Mouse (Mus musculus) liver, embryonic 15.5 days (tissue): Measurements from ENCODE around the gene 4930503B20Rik. TPM values are rescaled to one million over a fixed set of nuclear protein-coding genes. Genes with fewer than 3 reads are reported as not detected.

Experiments
- ATAC-seq: fragments of 200-750 bp; cut with Nextera tagmentation; 2 replicates; pipeline ENCODE4 v1.8.0; 2017; ENCODE audit warnings: moderate number of reproducible peaks, mild to moderate bottlenecking, moderate library complexity; ENCODE audit not compliant: insufficient read depth
- H3K27ac ChIP-seq: fragments of 300-500 bp; sonication (generic); replicated peaks from 2 replicates; pipeline ENCODE4 v1.5.1; 2015; ENCODE audit warnings: mild to moderate bottlenecking, inconsistent platforms
- H3K27me3 ChIP-seq: fragments of 300-500 bp; sonication (generic); 2 replicates; pipeline ENCODE4 v1.6.1; 2015; ENCODE audit warnings: mild to moderate bottlenecking, inconsistent platforms
- H3K36me3 ChIP-seq: fragments of 300-500 bp; sonication (generic); replicated peaks from 2 replicates; pipeline ENCODE4 v1.6.1; 2015; ENCODE audit warnings: moderate library complexity, mild to moderate bottlenecking, inconsistent platforms
- H3K4me1 ChIP-seq: fragments of 300-500 bp; sonication (generic); replicated peaks from 2 replicates; pipeline ENCODE4 v1.6.1; 2015; ENCODE audit warnings: inconsistent platforms
- H3K4me2 ChIP-seq: fragments of 300-500 bp; sonication (generic); 2 replicates; pipeline ENCODE4 v1.6.1; 2015; ENCODE audit warnings: moderate library complexity, mild to moderate bottlenecking, inconsistent platforms
- H3K4me3 ChIP-seq: fragments of 300-500 bp; sonication (generic); replicated peaks from 2 replicates; pipeline ENCODE4 v1.5.1; 2015; ENCODE audit warnings: mild to moderate bottlenecking, inconsistent platforms
- H3K9ac ChIP-seq: fragments of 300-500 bp; sonication (generic); 2 replicates; pipeline ENCODE4 v1.6.1; 2015; ENCODE audit warnings: moderate library complexity, mild to moderate bottlenecking, inconsistent platforms
- H3K9me3 ChIP-seq: fragments of 300-500 bp; sonication (generic); replicated peaks from 2 replicates; pipeline ENCODE4 v1.6.1; 2016; ENCODE audit warnings: inconsistent platforms
- WGBS: fragments of 180-500 bp; shearing (Covaris S2); methylation state at CpG from one replicate; pipeline ENCODE4 v1.1.7; 2015; ENCODE audit warnings: mixed read lengths; ENCODE audit not compliant: insufficient replicate concordance; 5-methylcytosine and 5-hydroxymethylcytosine counted together
- polyA plus RNA-seq: library from polyadenylated mRNA; unstranded; fragments of >200 nt; fragmentation: Nextera tagmentation; extraction: Ambion mirVana; gene quantifications from 2 replicates; pipeline ENCODE4 v1.2.1, GENCODE M21; 2015

The 4930503B20Rik gene
- polyA plus RNA-seq, 1 experiment from 2014 or later, result not detected

DNA sequence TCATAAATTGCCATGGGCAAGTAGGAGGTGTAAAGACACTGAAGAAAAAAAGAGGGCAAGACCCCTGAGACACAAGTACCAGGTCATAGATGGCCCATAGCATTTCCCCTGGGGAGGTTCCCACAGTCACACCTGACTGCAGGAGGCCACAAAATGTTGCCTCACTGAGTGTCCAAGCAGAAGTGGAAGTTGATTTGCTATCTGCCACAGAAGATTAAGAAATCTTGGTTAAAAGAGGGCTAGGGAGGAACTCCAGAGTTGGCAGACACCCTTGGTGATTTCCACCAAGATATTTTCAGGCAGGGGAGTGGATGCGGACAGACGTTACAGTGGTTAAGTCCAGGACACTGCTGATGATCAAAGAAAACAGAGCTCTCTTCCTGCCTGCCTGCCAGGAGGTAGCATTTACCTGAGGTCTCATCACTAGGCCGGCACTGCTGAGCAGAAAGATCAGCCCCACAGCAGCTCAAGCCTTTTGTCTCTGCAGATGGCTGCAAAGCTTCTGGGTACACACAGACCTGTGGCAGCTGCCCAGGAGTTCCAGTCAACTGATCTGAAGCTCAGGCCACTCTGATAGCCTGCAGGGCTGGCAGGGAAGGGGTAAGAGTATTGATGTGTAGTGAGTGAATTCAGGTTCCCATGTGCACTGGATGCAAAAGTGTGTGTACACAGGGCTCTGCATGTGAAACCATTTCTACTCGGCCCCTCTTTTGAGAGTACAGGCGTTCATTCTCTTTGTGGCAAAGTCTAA lies 34.4 kb downstream of the 4930503B20Rik start:
- Histone ChIP-seq H3K27me3 (no peaks in the 10 kb centered on the region), H3K27ac (no peak overlapping the region), H3K9ac (no peak overlapping the region), H3K4me1 (peaks cover 18% of the 10 kb centered on the region), H3K36me3 (no peaks in the 10 kb centered on the region), H3K9me3 (no peaks in the 10 kb centered on the region), H3K4me3 (no peak overlapping the region), H3K4me2 (no peak overlapping the region)
- WGBS, result 56% methylated on average over 5 of the region's 5 CpGs
- ATAC-seq, result no peak

DNA sequence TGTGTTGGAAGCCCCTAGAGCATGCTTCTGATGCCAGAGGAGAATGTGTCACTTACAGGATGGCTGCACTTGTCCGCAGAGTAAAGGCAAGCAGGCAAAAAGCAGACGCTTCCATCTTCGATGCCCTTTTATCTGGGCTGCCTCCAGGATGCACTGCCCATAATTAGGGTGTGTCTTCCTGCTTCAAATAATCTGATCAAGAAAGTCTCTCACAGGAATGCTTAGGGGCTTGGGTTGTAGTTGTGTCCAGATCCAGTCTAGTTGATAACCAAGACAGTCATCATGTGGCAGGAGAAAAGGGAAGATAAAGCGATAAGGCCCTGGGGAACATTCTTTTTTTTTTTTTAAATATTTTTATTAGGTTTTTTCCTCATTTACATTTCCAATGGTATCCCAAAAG lies 35.6 kb downstream of the 4930503B20Rik start, which contains the start of gene Dnase2b:
Gene Dnase2b (minus strand): TSS at position 101 of the 400 bp plus-strand sequence.
- no peak within 1 kb of the TSS for H3K4me3 ChIP-seq
- WGBS, result 36% methylated on average over 4 of the region's 4 CpGs
- no peaks in the 10 kb centered on the region for H3K9me3 ChIP-seq
- H3K4me1 ChIP-seq, result peaks cover 18% of the 10 kb centered on the region
- H3K9ac ChIP-seq, result no peak within 1 kb of the TSS
- H3K27me3 ChIP-seq, result no peaks in the 10 kb centered on the region
- no peak within 1 kb of the TSS for H3K4me2 ChIP-seq
- no peaks in the 10 kb centered on the region for H3K36me3 ChIP-seq
- no peak within 1 kb of the TSS for H3K27ac ChIP-seq
- ATAC-seq, result no peak

DNA sequence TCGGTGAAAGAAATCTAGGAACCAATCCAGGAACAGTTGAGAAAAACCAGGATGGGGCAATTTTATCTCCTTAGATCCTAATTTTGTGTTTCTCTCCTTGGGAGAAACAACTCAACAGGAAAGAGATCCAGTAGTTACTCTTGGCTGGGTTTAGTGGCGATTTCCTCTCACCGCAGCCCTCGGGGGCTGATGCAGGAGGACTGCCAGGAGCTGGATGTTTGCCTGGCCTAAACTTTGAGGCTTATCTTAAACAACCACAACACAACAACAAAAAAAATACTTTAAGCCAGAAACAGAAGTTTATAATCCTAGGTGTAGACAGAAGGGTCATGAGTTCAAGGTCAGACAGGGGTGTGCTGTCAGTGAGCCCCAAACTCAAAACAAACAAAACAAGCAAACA lies 39.3 kb downstream of the 4930503B20Rik start:
- Histone ChIP-seq H3K27ac (no peak overlapping the region), H3K9me3 (no peaks in the 10 kb centered on the region), H3K4me1 (0 out of 2 replicates have a peak, but pooled peaks cover 4% of the 10 kb centered on the region), H3K9ac (no peak overlapping the region), H3K27me3 (no peaks in the 10 kb centered on the region), H3K36me3 (no peaks in the 10 kb centered on the region), H3K4me2 (no peak overlapping the region), H3K4me3 (no peak overlapping the region)
- 55% methylated on average over 4 of the region's 4 CpGs for WGBS
- ATAC-seq, result no peak

DNA sequence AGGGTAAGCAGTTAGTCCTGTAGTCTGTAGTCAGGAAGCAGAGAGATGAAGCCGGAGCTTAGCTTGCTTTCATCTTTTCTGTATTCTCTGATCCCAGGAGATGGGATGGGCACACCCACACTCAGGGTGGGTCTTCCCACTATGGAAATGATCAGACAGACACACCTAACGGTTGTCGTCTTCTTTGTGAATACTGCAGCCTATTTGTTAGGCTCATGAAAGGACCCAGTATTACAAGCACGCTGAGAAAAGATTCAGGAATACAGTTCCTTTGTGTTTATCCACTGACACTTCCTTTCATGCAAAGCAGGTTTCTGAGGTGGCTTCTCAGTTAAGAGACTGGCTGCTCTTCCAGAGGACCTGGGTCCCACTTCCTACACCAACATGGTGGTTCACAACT lies 39.9 kb downstream of the 4930503B20Rik start:
- Histone ChIP-seq H3K4me2 (no peak overlapping the region), H3K4me1 (0 out of 2 replicates have a peak, but pooled peaks cover 4% of the 10 kb centered on the region), H3K4me3 (no peak overlapping the region), H3K27me3 (no peaks in the 10 kb centered on the region), H3K36me3 (no peaks in the 10 kb centered on the region), H3K9me3 (no peaks in the 10 kb centered on the region), H3K9ac (no peak overlapping the region), H3K27ac (no peak overlapping the region)
- ATAC-seq, result no peak
- 67% methylated on average over 4 of the region's 4 CpGs for WGBS

DNA sequence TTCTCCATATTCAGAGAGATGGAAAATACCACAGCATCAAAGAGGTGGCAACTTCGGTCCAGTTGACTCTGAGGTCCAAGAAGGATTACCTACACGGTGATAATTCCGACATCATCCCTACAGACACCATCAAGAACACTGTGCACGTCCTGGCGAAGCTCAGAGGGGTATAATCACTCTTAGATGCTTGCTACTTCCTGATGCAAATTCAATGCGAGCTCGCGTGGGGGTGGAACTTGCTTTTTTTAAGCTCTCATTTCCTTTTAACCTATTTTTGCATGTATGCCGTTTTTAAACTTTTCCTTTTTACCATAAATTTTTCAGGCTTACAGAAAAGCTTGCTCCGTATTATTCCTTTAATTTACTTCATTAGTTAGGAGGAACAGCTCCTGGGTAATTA lies 40.8 kb downstream of the 4930503B20Rik start:
- H3K9me3 ChIP-seq, result no peaks in the 10 kb centered on the region
- H3K4me2 ChIP-seq, result no peak overlapping the region
- no peaks in the 10 kb centered on the region for H3K36me3 ChIP-seq
- no peak for ATAC-seq
- H3K4me3 ChIP-seq, result no peak overlapping the region
- H3K4me1 ChIP-seq, result 0 out of 2 replicates have a peak, but pooled peaks cover 1% of the 10 kb centered on the region
- WGBS, result 65% methylated on average over 10 of the region's 10 CpGs
- H3K9ac ChIP-seq, result no peak overlapping the region
- no peak overlapping the region for H3K27ac ChIP-seq
- H3K27me3 ChIP-seq, result no peaks in the 10 kb centered on the region

DNA sequence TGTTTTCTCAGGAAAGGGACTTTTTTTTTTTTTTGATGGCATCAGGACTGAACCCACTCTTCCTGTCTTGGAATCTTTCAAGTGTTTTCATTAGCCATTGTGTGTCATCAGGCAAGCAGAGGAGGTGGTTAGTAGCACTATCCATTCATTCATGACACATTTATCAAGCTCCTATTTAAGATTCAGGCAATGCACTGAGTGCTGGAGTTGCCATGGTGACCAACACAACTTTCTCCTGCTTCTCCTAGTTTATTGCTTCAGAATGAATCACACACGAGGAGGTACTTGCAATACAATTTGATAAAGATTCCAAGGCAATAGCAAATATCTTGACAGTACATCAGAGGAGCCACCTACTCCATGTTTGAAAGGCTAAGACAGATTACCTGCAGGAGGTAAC lies 43.7 kb downstream of the 4930503B20Rik start:
- no peak overlapping the region for H3K4me2 ChIP-seq
- no peaks in the 10 kb centered on the region for H3K27me3 ChIP-seq
- no peak overlapping the region for H3K27ac ChIP-seq
- WGBS, result 34% methylated on average over 1 of the region's 1 CpGs
- H3K4me1 ChIP-seq, result no peaks in the 10 kb centered on the region
- ATAC-seq, result no peak
- H3K36me3 ChIP-seq, result no peaks in the 10 kb centered on the region
- no peak overlapping the region for H3K9ac ChIP-seq
- H3K4me3 ChIP-seq, result no peak overlapping the region
- H3K9me3 ChIP-seq, result no peaks in the 10 kb centered on the region

DNA sequence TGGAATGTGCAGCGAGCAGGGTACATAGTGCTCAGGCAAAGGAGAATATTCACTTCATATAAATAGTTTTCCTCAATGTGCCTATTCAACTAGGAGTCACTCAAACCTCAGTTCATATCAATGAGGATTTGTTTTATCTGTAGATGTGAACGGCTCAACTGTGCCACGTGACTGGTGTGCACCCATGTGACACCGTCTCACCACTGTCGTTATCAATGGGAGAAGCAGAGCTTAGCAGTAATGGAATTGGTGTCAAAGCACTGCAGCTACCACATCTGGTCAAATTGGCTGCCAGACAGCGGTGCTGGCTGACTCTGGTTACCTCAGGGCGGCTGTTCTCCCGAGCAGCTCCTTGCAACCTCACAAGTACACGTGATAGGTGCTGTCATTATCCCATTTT lies 46.5 kb downstream of the 4930503B20Rik start:
- H3K4me1 ChIP-seq, result peaks cover 10% of the 10 kb centered on the region
- 59% methylated on average over 9 of the region's 9 CpGs for WGBS
- H3K9me3 ChIP-seq, result no peaks in the 10 kb centered on the region
- no peak for ATAC-seq
- H3K36me3 ChIP-seq, result no peaks in the 10 kb centered on the region
- no peak overlapping the region for H3K27ac ChIP-seq
- H3K4me3 ChIP-seq, result no peak overlapping the region
- no peaks in the 10 kb centered on the region for H3K27me3 ChIP-seq
- H3K9ac ChIP-seq, result no peak overlapping the region
- H3K4me2 ChIP-seq, result no peak overlapping the region

DNA sequence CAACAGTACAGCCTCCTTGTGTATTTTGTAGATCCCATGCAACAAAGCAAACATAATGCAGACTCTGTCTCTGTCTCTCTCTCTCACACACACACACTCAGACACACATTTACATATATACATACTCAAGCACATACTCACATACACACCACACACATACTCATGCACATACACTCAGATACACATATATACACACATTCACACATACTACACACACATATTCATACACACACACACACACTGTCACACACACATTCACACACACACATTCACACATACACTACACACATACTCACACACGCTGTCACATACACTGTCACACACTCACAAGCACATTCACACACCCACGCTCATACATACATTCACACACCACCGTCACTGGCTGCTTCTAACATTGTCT lies 48.6 kb downstream of the 4930503B20Rik start:
- 72% methylated on average over 3 of the region's 3 CpGs for WGBS
- no peaks in the 10 kb centered on the region for H3K36me3 ChIP-seq
- H3K9ac ChIP-seq, result no peak overlapping the region
- H3K4me3 ChIP-seq, result no peak overlapping the region
- H3K4me1 ChIP-seq, result peaks cover 10% of the 10 kb centered on the region
- no peak for ATAC-seq
- no peaks in the 10 kb centered on the region for H3K27me3 ChIP-seq
- H3K4me2 ChIP-seq, result no peak overlapping the region
- no peaks in the 10 kb centered on the region for H3K9me3 ChIP-seq
- H3K27ac ChIP-seq, result no peak overlapping the region

DNA sequence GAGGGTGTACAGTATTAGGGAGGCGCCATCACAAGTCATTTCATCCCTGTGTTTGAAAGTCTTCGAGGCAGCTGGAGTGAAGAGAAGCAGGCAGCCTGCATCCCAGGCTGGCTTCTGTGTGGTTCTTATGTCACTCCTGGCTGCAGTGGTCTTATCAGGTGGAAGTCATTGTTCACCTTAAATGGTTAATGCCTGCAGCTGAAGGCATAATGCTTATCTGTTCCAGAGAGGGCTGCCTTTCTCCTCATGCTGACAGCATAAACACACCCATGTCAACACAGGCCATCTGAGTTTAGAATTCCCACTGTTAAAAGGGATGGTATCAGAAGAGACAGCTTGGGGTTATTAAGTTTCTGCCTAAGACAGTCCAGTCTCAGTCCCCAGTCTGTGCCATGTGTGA lies 49.9 kb downstream of the 4930503B20Rik start:
- H3K4me1 ChIP-seq, result peaks cover 12% of the 10 kb centered on the region
- H3K9me3 ChIP-seq, result no peaks in the 10 kb centered on the region
- no peak overlapping the region for H3K9ac ChIP-seq
- no peak overlapping the region for H3K4me3 ChIP-seq
- peak; percentile 60 for ATAC-seq
- no peak overlapping the region for H3K4me2 ChIP-seq
- WGBS, result 57% methylated on average over 2 of the region's 2 CpGs
- H3K27ac ChIP-seq, result no peak overlapping the region
- no peaks in the 10 kb centered on the region for H3K27me3 ChIP-seq
- no peaks in the 10 kb centered on the region for H3K36me3 ChIP-seq

DNA sequence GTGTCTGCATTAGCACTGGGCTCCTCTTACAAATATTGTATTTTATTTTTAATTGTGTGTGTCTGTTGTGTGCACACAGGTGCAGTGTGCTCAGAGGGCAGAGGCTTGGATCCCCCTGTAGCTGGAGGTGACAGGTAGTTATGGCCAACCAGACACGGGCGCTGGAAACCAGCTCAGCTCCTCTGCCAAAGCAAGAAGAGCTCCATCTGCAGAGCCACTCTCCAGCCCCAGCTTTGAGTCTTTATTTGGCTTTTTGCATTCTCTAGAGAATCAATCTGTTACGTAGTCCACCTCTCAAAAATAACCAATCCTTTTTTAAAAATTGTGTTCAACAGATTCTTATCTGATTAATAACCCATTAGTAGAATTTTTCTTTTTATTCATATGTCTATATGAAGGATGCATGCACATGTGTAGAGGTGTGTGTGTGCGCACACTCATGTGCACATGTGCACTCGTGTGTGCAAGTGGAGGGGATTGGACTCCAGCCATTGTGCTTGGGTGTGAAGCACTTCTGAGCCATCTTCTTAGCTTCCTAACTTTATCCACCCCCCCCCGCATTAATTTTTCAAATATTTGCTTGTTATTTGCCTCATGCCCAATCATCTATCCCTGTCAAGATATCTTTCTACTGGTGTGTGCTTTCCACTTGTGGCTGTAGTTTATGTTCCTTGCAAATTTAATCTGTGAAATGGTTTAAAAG lies 51.8 kb downstream of the 4930503B20Rik start:
- H3K4me2 ChIP-seq, result no peak overlapping the region
- H3K4me3 ChIP-seq, result no peak overlapping the region
- no peak for ATAC-seq

DNA sequence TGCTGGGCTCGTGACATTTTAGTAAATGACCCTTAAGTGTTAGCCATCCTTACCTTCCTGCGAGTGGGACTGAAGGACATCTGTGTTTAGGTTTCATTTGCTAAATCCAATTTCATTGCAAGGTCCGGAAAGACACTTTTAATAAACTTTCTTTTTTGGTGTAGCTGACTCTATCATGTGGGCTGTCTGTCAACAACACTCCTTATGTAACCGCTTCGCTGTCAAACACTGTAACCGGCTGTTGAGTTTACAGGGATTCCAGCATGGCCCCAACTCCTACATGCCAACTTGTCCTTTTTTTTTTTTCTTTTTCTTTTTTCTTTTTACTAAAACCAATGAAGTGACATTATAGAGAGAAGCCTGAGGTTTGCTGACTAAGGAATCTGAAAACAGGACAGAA lies 52.7 kb downstream of the 4930503B20Rik start:
- Histone ChIP-seq H3K4me3 (no peak overlapping the region), H3K9me3 (no peaks in the 10 kb centered on the region), H3K36me3 (no peaks in the 10 kb centered on the region), H3K4me1 (peaks cover 16% of the 10 kb centered on the region), H3K27me3 (no peaks in the 10 kb centered on the region), H3K9ac (no peak overlapping the region), H3K27ac (no peak overlapping the region), H3K4me2 (no peak overlapping the region)
- ATAC-seq, result no peak
- WGBS, result 64% methylated on average over 6 of the region's 6 CpGs

More for the DNA sequence above, 51.8 kb downstream of the 4930503B20Rik start:
- Histone ChIP-seq H3K27ac (no peak overlapping the region), H3K27me3 (no peaks in the 10 kb centered on the region), H3K9me3 (no peaks in the 10 kb centered on the region), H3K9ac (no peak overlapping the region), H3K36me3 (no peaks in the 10 kb centered on the region), H3K4me1 (peaks cover 16% of the 10 kb centered on the region)
- WGBS, result 63% methylated on average over 6 of the region's 6 CpGs
